Mouse (Mus musculus) gastrocnemius, postnatal 14 days (tissue): Measurements from ENCODE around the gene Nek11. TPM values are rescaled to one million over a fixed set of nuclear protein-coding genes. Genes with fewer than 3 reads are reported as not detected.
"Not testable (repeated sequence)": the region's sequence is repeated elsewhere in the genome, so short reads cannot be mapped to it uniquely, and the experiment has no call there.

Experiments used
- DNase-seq: peaks from one replicate; pipeline ENCODE4 v3.0.0; 2021; ENCODE audit warnings: mixed read lengths
- intact Hi-C: fragments of 180-260 bp; cut with DNase I; formaldehyde crosslinking; loops from one replicate; pipeline ENCODE4 v1.15.1; 2025; ENCODE audit warnings: low total_unique reads
- total RNA-seq, 2 experiments: library from RNA; stranded (reverse); gene quantifications; 2 replicates each; pipeline ENCODE4 v1.2.3; 2021

The Nek11 gene
- total RNA-seq, 2 experiments from 2014 or later = 0.24 TPM; not detected in 1

DNA sequence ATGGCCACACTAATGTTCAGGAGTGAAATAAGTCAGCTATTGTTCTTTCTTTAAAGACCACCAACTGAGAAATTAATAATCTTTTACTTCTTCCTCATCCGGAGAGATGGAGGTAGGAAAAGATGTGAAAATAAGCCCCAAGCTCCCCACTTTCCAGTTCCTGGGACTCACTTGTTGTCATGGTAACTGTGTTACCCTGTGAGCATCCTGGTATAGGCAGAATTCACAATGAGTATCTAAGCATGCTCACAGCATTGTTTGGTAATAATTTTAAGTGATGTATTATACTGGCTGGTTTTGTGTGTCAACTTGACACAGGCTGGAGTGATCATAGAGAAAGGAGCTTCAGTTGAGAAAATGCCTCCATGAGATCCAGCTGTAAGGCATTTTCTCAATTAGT is 195.0 kb downstream of the Nek11 start:
- no peak for DNase-seq
- intact Hi-C loops = no loop called here

DNA sequence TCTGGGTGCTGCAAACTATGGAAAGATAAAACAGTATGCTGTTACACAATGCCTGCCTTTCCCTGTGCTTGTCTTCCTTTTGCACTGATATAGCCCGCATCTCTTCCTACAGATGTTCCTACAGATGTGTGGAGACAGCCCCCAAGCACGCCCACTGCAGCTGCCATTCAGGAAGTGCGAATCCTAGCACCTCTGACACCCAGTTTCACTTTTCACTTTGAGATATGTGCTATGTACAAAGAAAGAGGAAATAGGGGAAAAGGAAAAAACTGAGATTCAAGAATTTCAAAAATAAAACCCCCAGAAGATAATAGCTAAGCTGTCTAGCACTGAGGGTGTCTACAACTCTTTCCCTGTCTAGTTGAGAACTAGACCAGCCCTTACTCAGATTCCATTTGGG is 208.6 kb downstream of the Nek11 start:
- no peak for DNase-seq
- intact Hi-C loops = no loop called here

DNA sequence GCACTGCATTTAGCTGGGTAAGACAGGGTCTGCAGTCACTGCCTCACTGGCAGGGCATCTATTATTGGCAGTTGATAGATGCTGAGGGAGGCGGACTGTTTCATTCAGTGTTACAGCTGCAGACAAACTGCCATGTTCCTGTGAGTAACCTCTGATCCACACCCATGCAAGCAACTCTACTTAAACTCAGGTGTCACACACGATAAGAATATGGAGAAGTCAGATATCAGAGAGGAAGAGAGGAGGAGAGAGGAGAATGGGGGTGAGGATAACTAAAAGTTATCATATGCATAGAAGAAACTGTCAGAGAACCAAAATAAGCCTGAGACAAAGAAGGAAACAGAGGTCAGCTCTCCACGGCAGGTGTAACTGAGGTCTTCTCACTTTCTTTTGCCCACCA is 212.9 kb downstream of the Nek11 start:
- DNase-seq = no peak
- intact Hi-C loops = no loop called here

DNA sequence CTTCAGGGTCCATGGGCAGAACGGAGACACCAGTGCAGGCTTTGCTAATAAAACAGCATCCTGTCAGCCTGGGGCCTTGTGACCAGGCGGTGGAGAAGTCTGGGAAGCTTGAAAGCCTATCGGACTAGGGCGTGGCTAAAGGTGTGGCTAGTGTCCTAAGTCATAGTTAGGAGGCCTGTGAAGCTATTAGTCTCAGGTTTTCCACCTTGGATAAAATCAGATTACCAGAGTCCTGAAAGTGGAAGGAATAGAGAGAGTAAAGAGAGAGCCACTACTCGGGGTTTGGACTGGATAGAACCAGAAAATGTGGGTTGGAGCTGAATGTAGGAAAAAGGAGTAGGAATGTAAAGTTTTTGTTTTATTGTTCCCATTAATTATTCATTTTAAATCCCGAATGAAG is 250.3 kb downstream of the Nek11 start, which contains the start of gene 1700080E11Rik:
Gene 1700080E11Rik (minus strand): TSS at position 101 of the 400 bp plus-strand sequence.
- no peak for DNase-seq
- intact Hi-C loops = no loop called here

DNA sequence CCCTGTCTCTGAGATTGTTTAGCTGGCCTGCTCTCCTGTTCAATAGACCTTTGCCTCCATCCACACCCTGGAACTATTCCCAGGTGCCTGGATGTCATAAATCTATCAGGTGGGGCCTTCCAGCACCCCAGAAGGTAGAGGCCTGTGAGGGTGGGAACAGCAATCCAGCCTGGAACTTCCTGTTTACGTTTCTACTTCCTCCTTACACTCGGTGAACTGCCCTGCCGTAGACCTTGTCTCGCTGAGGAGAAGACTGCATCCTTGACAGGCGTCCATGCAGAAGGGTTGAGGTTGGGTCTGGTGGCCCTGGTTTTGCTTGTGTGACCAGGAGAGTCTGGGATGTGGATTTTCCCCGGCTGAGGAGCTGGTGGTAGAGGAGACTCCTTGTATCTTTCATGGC is 256.1 kb downstream of the Nek11 start:
- DNase-seq = no peak
- intact Hi-C loops = no loop called here

- intact Hi-C loops = no loop called here
These were observed 258.9 kb downstream of the Nek11 start for GRCm38 (mm10) chr9:105136404-105136803.

DNA sequence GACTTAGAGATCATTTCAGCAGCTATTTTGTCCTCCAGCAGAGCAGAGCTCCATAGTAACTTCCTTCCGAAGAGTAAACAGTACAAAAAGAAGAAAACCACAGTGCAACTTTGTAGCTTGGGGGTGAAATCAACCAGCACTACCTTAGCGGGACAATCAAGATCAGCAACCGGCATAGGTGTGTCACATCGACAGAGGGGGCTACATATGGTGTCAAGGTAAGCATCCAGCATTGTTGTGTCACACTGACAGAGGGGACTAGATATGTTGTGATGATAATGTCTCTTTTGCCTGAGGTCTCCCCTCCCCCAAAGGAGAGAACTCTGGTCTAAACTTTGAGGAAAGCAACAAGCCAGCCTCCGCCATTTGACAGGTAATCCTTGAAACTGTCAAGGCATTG is 260.8 kb downstream of the Nek11 start:
- no peak for DNase-seq
- intact Hi-C loops = no loop called here

More at GRCm38 (mm10) chr9:105136404-105136803, 258.9 kb downstream of the Nek11 start:
- no peak for DNase-seq

- intact Hi-C loops = no loop called here
- no peak for DNase-seq
These were observed 263.3 kb downstream of the Nek11 start for GRCm38 (mm10) chr9:105132002-105132367.

GRCm38 (mm10) chr9:105131253-105132001 is 263.9 kb downstream of the Nek11 start, which contains the start of gene Nudt16:
TSS of gene Nudt16 (minus strand) at chr9:105131824.
- peak; percentile 90 for DNase-seq
- intact Hi-C loops = no loop called here

DNA sequence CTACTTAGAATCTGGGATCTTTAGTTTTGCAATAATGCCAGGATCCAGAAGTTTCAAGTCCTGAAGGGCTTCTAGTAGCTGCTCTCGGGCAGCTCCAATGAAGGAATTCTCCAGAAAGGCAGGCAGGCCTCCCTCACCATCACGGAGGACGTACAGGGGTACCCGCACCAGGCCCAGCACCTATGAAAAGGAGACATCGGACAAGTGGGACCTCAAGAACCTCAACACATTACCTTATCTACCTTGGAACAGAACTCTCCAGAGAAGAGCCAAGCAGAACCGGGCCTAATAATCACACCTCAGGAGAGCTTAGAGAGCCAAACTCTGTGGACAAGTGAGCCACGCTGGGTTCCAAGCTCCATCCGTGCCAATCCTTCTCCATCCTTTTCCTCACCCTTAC is 265.0 kb downstream of the Nek11 start:
- intact Hi-C loops = no loop called here
- DNase-seq = no peak

DNA sequence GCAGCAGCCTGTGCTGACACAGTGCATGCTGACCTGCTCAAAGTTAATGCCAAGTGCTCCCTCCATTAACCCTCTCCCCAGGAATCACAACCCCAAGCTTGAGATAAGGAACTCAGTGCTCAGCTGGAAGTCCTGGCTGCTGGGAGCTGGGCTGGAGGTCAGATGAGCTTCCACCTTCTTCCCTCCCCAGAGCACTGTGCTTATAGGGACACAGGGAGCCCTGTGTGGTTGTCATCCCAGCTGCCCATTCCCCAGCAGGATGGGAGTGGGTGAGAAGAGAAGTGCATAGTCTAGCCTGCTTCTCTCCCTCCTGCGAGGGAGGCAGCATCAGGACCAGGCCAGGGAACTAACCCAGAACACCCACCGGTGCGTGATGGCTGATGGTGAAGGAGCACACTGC is 270.1 kb downstream of the Nek11 start:
- intact Hi-C loops = not testable (repeated sequence)

More for the DNA sequence above, 270.1 kb downstream of the Nek11 start:
- DNase-seq = not testable (repeated sequence)

Other genes starting within 250 kb of the Nek11 start
- 1 to 10 TPM; 2.6 to 2.8 TPM for gene Aste1, start 132 bp downstream of the Nek11 start, total RNA-seq
- gene Atp2c1, start 131.8 kb upstream of the Nek11 start, total RNA-seq = 10 to 100 TPM; 28.5 to 29.0 TPM
- gene Pik3r4, start 247.5 kb upstream of the Nek11 start, total RNA-seq = 10 to 100 TPM; 10.9 to 11.6 TPM